Mouse (Mus musculus) intestine, embryonic 16.5 days (tissue): Measurements from ENCODE around the gene Pnma1. TPM values are rescaled to one million over a fixed set of nuclear protein-coding genes. Genes with fewer than 3 reads are reported as not detected.

ENCODE experiments used
- ATAC-seq: fragments of 200-750 bp; cut with Nextera tagmentation; 2 replicates; pipeline ENCODE4 v1.8.0; 2017; ENCODE audit warnings: moderate TSS enrichment, moderate library complexity
- H3K27ac ChIP-seq: fragments of 300-500 bp; sonication (generic); 2 replicates; pipeline ENCODE4 v1.5.1; 2014; ENCODE audit warnings: mild to moderate bottlenecking, low read length
- H3K27me3 ChIP-seq: fragments of 300-500 bp; sonication (generic); replicated peaks from 2 replicates; pipeline ENCODE4 v1.6.1; 2014; ENCODE audit warnings: low read length, control low read depth, mixed read lengths; ENCODE audit not compliant: control insufficient read depth, insufficient read depth
- H3K36me3 ChIP-seq: fragments of 300-500 bp; sonication (generic); 2 replicates; pipeline ENCODE4 v1.6.1; 2014; ENCODE audit warnings: low read length, control low read depth; ENCODE audit not compliant: control insufficient read depth, insufficient read depth
- H3K4me1 ChIP-seq: fragments of 300-500 bp; sonication (generic); 2 replicates; pipeline ENCODE4 v1.6.1; 2014; ENCODE audit warnings: low read length, control low read depth, mixed read lengths; ENCODE audit not compliant: control insufficient read depth, insufficient read depth
- H3K4me2 ChIP-seq: fragments of 300-500 bp; sonication (generic); 2 replicates; pipeline ENCODE4 v1.6.1; 2014; ENCODE audit warnings: low read depth, low read length, control low read depth
- H3K4me3 ChIP-seq: fragments of 300-500 bp; sonication (generic); 2 replicates; pipeline ENCODE4 v1.5.1; 2014; ENCODE audit warnings: mild to moderate bottlenecking, low read length
- H3K9ac ChIP-seq: fragments of 300-500 bp; sonication (generic); 2 replicates; pipeline ENCODE4 v1.6.1; 2014; ENCODE audit warnings: low read depth, low read length
- H3K9me3 ChIP-seq: fragments of 300-500 bp; sonication (generic); 2 replicates; pipeline ENCODE4 v1.6.1; 2016; ENCODE audit warnings: low read length, control low read depth; ENCODE audit not compliant: control insufficient read depth
- WGBS: fragments of 180-500 bp; shearing (Covaris S2); extraction: QIAGEN DNeasy Blood & Tissue Kit; methylation state at CpG from one replicate; pipeline ENCODE4 v1.1.7; 2014; 5-methylcytosine and 5-hydroxymethylcytosine counted together
- polyA plus RNA-seq: library from polyadenylated mRNA; unstranded; fragments of >200 nt; fragmentation: Nextera tagmentation; extraction: Ambion mirVana; gene quantifications from 2 replicates; pipeline ENCODE4 v1.2.1, GENCODE M21; 2015

The Pnma1 gene
- polyA plus RNA-seq, 1 experiment from 2014 or later = 0.67 TPM

- 79% methylated on average over 12 of the region's 12 CpGs for WGBS
- H3K27me3 ChIP-seq = no peaks in the 10 kb centered on the region
- no peak overlapping the region for H3K4me3 ChIP-seq
- H3K9ac ChIP-seq = no peak overlapping the region
- ATAC-seq = no peak
- no peaks in the 10 kb centered on the region for H3K4me1 ChIP-seq
- no peaks in the 10 kb centered on the region for H3K9me3 ChIP-seq
- no peak overlapping the region for H3K4me2 ChIP-seq
- no peak overlapping the region for H3K27ac ChIP-seq
- H3K36me3 ChIP-seq = no peaks in the 10 kb centered on the region
Observed at GRCm38 (mm10) chr12:84125892-84126291, 22.4 kb downstream of the Pnma1 start.

DNA sequence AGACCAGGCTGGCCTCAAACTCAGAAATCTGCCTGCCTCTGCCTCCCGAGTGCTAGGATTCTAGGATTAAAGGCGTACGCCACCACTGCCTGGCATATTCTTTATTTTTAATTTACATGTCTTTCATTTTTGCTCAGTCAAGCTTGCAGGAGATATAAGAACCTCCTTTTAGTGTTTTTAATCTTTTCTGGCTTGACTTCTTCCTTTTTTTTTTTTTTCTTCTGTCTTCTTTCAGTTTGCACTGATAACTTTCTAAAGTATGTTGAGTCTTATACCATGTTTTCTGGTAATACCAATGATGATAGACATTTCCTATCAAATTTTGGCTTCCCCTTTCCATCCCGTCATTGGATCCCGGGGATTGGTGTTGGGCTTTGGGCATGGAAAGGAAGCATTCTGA lies 28.7 kb downstream of the Pnma1 start:
- H3K4me1 ChIP-seq = peaks cover 6% of the 10 kb centered on the region
- 94% methylated on average over 5 of the region's 5 CpGs for WGBS
- no peaks in the 10 kb centered on the region for H3K9me3 ChIP-seq
- H3K36me3 ChIP-seq = no peaks in the 10 kb centered on the region
- no peak overlapping the region for H3K4me2 ChIP-seq
- no peak overlapping the region for H3K27ac ChIP-seq
- no peaks in the 10 kb centered on the region for H3K27me3 ChIP-seq
- ATAC-seq = no peak
- no peak overlapping the region for H3K4me3 ChIP-seq
- H3K9ac ChIP-seq = no peak overlapping the region

- H3K27ac ChIP-seq = peak within 1 kb of the TSS; percentile 16; the same call in 1 of the 2 replicates
- peaks cover 6% of the 10 kb centered on the region for H3K4me1 ChIP-seq
- peak within 1 kb of the TSS; percentile 75 for H3K9ac ChIP-seq
- H3K4me2 ChIP-seq = peak within 1 kb of the TSS; percentile 85
- no peaks in the 10 kb centered on the region for H3K9me3 ChIP-seq
- whole genome bisulfite sequencing = 2% methylated on average over 31 of the region's 35 CpGs
- no peaks in the 10 kb centered on the region for H3K36me3 ChIP-seq
- peak; percentile 98 for ATAC-seq
- H3K4me3 ChIP-seq = peak within 1 kb of the TSS; percentile 78
- no peaks in the 10 kb centered on the region for H3K27me3 ChIP-seq
Observed at GRCm38 (mm10) chr12:84114153-84114994, 33.9 kb downstream of the Pnma1 start, which contains the start of gene Dnal1. Gene Dnal1, plus strand, starts transcription at chr12:84114366.

DNA sequence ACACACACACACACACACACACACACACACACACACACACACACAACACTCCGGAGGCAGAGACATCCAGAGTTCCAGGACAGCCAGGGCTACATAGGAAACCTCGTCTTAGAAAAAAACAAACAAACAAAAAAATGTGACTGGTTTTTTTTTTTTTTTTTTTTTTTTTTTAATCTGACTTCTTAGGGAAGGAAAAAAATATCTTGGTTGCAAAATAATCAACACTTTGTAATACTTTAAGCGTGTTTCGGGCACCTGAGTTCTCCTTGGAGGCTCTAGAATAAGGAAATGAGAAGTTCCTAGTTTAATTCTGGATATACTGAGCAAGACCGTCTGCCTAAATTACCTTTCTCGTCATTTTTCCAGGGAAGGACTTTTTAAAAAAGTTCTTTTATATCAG lies 34.6 kb downstream of the Pnma1 start:
- WGBS = 35% methylated on average over 6 of the region's 6 CpGs
- peaks cover 6% of the 10 kb centered on the region for H3K4me1 ChIP-seq
- no peaks in the 10 kb centered on the region for H3K27me3 ChIP-seq
- H3K9me3 ChIP-seq = no peaks in the 10 kb centered on the region
- H3K4me2 ChIP-seq = peak overlapping the region; percentile 85
- no peak overlapping the region for H3K27ac ChIP-seq
- peak overlapping the region; percentile 78 for H3K4me3 ChIP-seq
- H3K36me3 ChIP-seq = no peaks in the 10 kb centered on the region
- 0 out of 2 replicates have a peak, but pooled peaks have one; percentile 5 for ATAC-seq
- peak overlapping the region; percentile 75; the same call in 1 of the 2 replicates for H3K9ac ChIP-seq

- Histone ChIP-seq H3K9ac (no peak overlapping the region), H3K4me2 (no peak overlapping the region), H3K4me3 (no peak overlapping the region), H3K27ac (no peak overlapping the region), H3K36me3 (no peaks in the 10 kb centered on the region), H3K27me3 (no peaks in the 10 kb centered on the region), H3K4me1 (peaks cover 6% of the 10 kb centered on the region), H3K9me3 (no peaks in the 10 kb centered on the region)
- no peak for ATAC-seq
- 94% methylated on average over 4 of the region's 4 CpGs for WGBS
Observed at GRCm38 (mm10) chr12:84110814-84111213, 37.5 kb downstream of the Pnma1 start.

DNA sequence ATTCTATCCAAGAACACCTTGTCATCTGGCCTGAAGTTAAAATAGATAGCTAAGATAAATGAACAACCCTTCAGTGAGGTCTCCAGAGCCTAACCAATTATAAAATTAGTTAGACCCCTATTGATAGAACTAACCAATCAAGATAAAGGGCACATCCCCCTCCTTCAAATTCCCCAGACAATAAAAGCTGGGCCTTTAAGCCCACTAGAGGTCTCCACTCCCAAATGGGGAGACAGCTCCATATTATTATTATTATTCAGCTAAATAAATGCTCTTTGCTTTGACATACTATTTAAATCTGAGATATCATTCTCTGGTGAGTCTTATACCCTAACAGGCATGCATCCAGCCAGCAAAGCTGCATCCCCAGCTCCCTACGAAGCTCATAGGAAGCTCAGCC lies 38.4 kb downstream of the Pnma1 start:
- H3K36me3 ChIP-seq = no peaks in the 10 kb centered on the region
- 62% methylated on average over 1 of the region's 1 CpGs for WGBS
- peaks cover 2% of the 10 kb centered on the region for H3K4me1 ChIP-seq
- no peak for ATAC-seq
- no peak overlapping the region for H3K27ac ChIP-seq
- H3K27me3 ChIP-seq = no peaks in the 10 kb centered on the region
- no peak overlapping the region for H3K9ac ChIP-seq
- no peak overlapping the region for H3K4me3 ChIP-seq
- H3K4me2 ChIP-seq = no peak overlapping the region
- no peaks in the 10 kb centered on the region for H3K9me3 ChIP-seq

GRCm38 (mm10) chr12:84107692-84108091 lies 40.6 kb downstream of the Pnma1 start:
- no peak for ATAC-seq
- no peaks in the 10 kb centered on the region for H3K9me3 ChIP-seq

GRCm38 (mm10) chr12:84107012-84107411 lies 41.3 kb downstream of the Pnma1 start:
- Histone ChIP-seq H3K27me3 (no peaks in the 10 kb centered on the region), H3K27ac (no peak overlapping the region), H3K9me3 (no peaks in the 10 kb centered on the region), H3K4me2 (no peak overlapping the region), H3K9ac (no peak overlapping the region), H3K4me3 (no peak overlapping the region), H3K4me1 (no peaks in the 10 kb centered on the region), H3K36me3 (no peaks in the 10 kb centered on the region)
- ATAC-seq = no peak
- WGBS = 77% methylated on average over 3 of the region's 3 CpGs

More at GRCm38 (mm10) chr12:84107692-84108091, 40.6 kb downstream of the Pnma1 start:
- H3K27ac ChIP-seq = no peak overlapping the region
- no peaks in the 10 kb centered on the region for H3K36me3 ChIP-seq
- H3K4me3 ChIP-seq = no peak overlapping the region
- H3K4me2 ChIP-seq = no peak overlapping the region
- 84% methylated on average over 1 of the region's 1 CpGs for WGBS
- no peaks in the 10 kb centered on the region for H3K27me3 ChIP-seq
- no peaks in the 10 kb centered on the region for H3K4me1 ChIP-seq
- H3K9ac ChIP-seq = no peak overlapping the region

- no peak; the same call in none of the 2 replicates for ATAC-seq
- H3K4me2 ChIP-seq = peak overlapping the region; percentile 91
- no peaks in the 10 kb centered on the region for H3K4me1 ChIP-seq
- no peaks in the 10 kb centered on the region for H3K36me3 ChIP-seq
- peak overlapping the region; percentile 61 for H3K4me3 ChIP-seq
- H3K9me3 ChIP-seq = no peaks in the 10 kb centered on the region
- peak overlapping the region; percentile 75 for H3K9ac ChIP-seq
- H3K27me3 ChIP-seq = no peaks in the 10 kb centered on the region
- no peak overlapping the region for H3K27ac ChIP-seq
- 52% methylated on average over 2 of the region's 2 CpGs for WGBS
Observed at GRCm38 (mm10) chr12:84101493-84101845, 46.8 kb downstream of the Pnma1 start.
